ENCODE assay signal across 35 mouse cellular contexts in the genomic region with DNA sequence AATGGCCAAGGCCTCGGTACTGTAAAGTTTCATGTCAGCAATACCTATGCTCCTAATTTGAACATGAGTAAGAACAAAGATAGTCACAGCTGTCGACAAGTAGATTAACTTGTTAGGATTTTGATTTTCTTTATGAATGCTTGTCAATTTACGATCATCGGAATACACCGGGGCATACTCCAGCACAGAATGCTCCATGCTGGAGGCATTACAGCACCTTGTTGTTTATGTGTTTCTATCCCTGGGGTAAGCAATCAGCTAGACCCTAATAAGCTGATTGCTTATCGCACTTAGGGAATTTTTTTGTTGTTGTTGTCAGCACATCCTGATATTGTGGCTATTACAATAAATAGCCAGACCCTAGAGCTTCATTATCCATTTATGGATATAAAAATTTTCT.
"Had no signal": no experiment of that assay in that cellular context is flagged by ENCODE, and none has a peak within 500 bp of the region (broad histone marks: within the 10 kb centered on the region; RNA-seq: fewer than 3 reads in every experiment).

No protein-coding gene starts in this region.

- H3K9ac ChIP-seq: heart, embryonic 12.5 days; heart, embryonic 13.5 days; heart, embryonic 15.5 days; hindbrain, embryonic 12.5 days; hindbrain, embryonic 13.5 days; hindbrain, embryonic 14.5 days; hindbrain, embryonic 15.5 days; intestine, embryonic 15.5 days; kidney, embryonic 15.5 days had no signal

- H3K36me3 ChIP-seq: heart, embryonic 10.5 days; heart, embryonic 12.5 days; heart, embryonic 13.5 days; heart, embryonic 15.5 days; hindbrain, embryonic 10.5 days; hindbrain, embryonic 12.5 days; hindbrain, embryonic 13.5 days; hindbrain, embryonic 15.5 days; intestine, embryonic 15.5 days; kidney, embryonic 15.5 days had no signal

- H3K27me3 ChIP-seq: heart, embryonic 12.5 days; heart, embryonic 13.5 days; heart, embryonic 15.5 days; hindbrain, embryonic 12.5 days; hindbrain, embryonic 13.5 days; hindbrain, embryonic 15.5 days; intestine, embryonic 15.5 days; kidney, embryonic 15.5 days had no signal

- H3K27ac ChIP-seq: heart, embryonic 10.5 days; heart, embryonic 13.5 days; heart, embryonic 15.5 days; hindbrain, embryonic 10.5 days; hindbrain, embryonic 12.5 days; hindbrain, embryonic 13.5 days; hindbrain, embryonic 14.5 days; hindbrain, embryonic 15.5 days; hindbrain, postnatal 0 days; intestine, embryonic 15.5 days; kidney, embryonic 15.5 days; kidney, postnatal 0 days; layer of hippocampus, adult 2 months had no signal

- DNase-seq: heart, postnatal 10 days; heart, postnatal 14 days; heart, postnatal 36 days; heart, postnatal 4 days; kidney, adult 11 months; kidney, adult 18-20 months; kidney, adult 2 months; kidney, adult 8-10 months; kidney, adult 9 months; kidney, postnatal 10 days; kidney, postnatal 14 days; kidney, postnatal 25 days; kidney, postnatal 36 days; kidney, postnatal 4 days; layer of hippocampus, adult 9-11 months; layer of hippocampus, postnatal 36 days had no signal

- ATAC-seq: hindbrain, embryonic 16.5 days; hindbrain, postnatal 0 days; inflammation-experienced regulatory T-cells, adult 6 months; intestine, embryonic 15.5 days; intestine, embryonic 16.5 days; intestine, postnatal 0 days had no signal

- H3K4me3 ChIP-seq: heart, embryonic 10.5 days; heart, embryonic 12.5 days; heart, embryonic 13.5 days; heart, embryonic 15.5 days; hindbrain, embryonic 10.5 days; hindbrain, embryonic 12.5 days; hindbrain, embryonic 13.5 days; hindbrain, embryonic 15.5 days; intestine, embryonic 15.5 days; kidney, embryonic 15.5 days; layer of hippocampus, adult 2 months had no signal

- H3K9me3 ChIP-seq: heart, embryonic 10.5 days; heart, embryonic 12.5 days; heart, embryonic 13.5 days; heart, embryonic 15.5 days; hindbrain, embryonic 10.5 days; hindbrain, embryonic 12.5 days; hindbrain, embryonic 13.5 days; hindbrain, embryonic 15.5 days; intestine, embryonic 15.5 days; kidney, embryonic 15.5 days had no signal

- H3K4me1 ChIP-seq: heart, embryonic 10.5 days; heart, embryonic 15.5 days; hindbrain, embryonic 12.5 days; hindbrain, embryonic 13.5 days; intestine, embryonic 15.5 days; kidney, embryonic 15.5 days had no signal

- H3K4me2 ChIP-seq: heart, embryonic 11.5 days; heart, embryonic 12.5 days; heart, embryonic 13.5 days; heart, embryonic 15.5 days; hindbrain, embryonic 12.5 days; hindbrain, embryonic 13.5 days; hindbrain, embryonic 14.5 days; hindbrain, embryonic 15.5 days; intestine, embryonic 15.5 days; kidney, embryonic 15.5 days had no signal
